Mouse (Mus musculus) limb, embryonic 11.5 days (tissue): ENCODE data around the gene Lrrtm3. TPM values are rescaled to one million over a fixed set of nuclear protein-coding genes. Genes with fewer than 3 reads are reported as not detected.

Experiments
- ATAC-seq: fragments of 200-750 bp; cut with Nextera tagmentation; 2 replicates; pipeline ENCODE4 v1.8.0; 2017; ENCODE audit warnings: low read depth; ENCODE audit not compliant: insufficient number of reproducible peaks, low FRiP score, low TSS enrichment
- DNase-seq: peaks from one replicate; pipeline ENCODE4 v3.0.0-alpha.2; 2015; ENCODE audit warnings: low spot score
- H3K27ac ChIP-seq: fragments of 300-500 bp; sonication (generic); replicated peaks from 2 replicates; pipeline ENCODE4 v1.5.1; 2014; ENCODE audit warnings: low read depth, mild to moderate bottlenecking, low read length
- H3K27me3 ChIP-seq: fragments of 300-500 bp; sonication (generic); 2 replicates; pipeline ENCODE4 v1.6.1; 2014; ENCODE audit warnings: mild to moderate bottlenecking, low read length, mixed read lengths; ENCODE audit not compliant: control insufficient read depth, insufficient read depth
- H3K36me3 ChIP-seq: fragments of 300-500 bp; sonication (generic); 2 replicates; pipeline ENCODE4 v1.6.1; 2014; ENCODE audit warnings: mild to moderate bottlenecking, low read length, moderate library complexity, mixed read lengths; ENCODE audit not compliant: control insufficient read depth, insufficient read depth
- H3K4me1 ChIP-seq: fragments of 300-500 bp; sonication (generic); 2 replicates; pipeline ENCODE4 v1.6.1; 2014; ENCODE audit warnings: low read length, mixed read lengths; ENCODE audit not compliant: control insufficient read depth, insufficient read depth
- H3K4me2 ChIP-seq: fragments of 300-500 bp; sonication (generic); 2 replicates; pipeline ENCODE4 v1.6.1; 2014; ENCODE audit warnings: low read depth, mild to moderate bottlenecking, moderate library complexity; ENCODE audit not compliant: severe bottlenecking
- H3K4me3 ChIP-seq: fragments of 300-500 bp; sonication (generic); 2 replicates; pipeline ENCODE4 v1.5.1; 2014; ENCODE audit warnings: low read depth, low read length
- H3K9ac ChIP-seq: fragments of 300-500 bp; sonication (generic); 2 replicates; pipeline ENCODE4 v1.6.1; 2014; ENCODE audit warnings: mild to moderate bottlenecking, low read length
- H3K9me3 ChIP-seq: fragments of 300-500 bp; sonication (generic); 2 replicates; pipeline ENCODE4 v1.6.1; 2016; ENCODE audit warnings: low read length; ENCODE audit not compliant: control insufficient read depth
- WGBS: fragments of 180-500 bp; shearing (Covaris S2); extraction: QIAGEN DNeasy Blood & Tissue Kit; methylation state at CpG from one replicate; pipeline ENCODE4 v1.1.7; 2014; 5-methylcytosine and 5-hydroxymethylcytosine counted together
- polyA plus RNA-seq: library from polyadenylated mRNA; unstranded; fragments of >200 nt; fragmentation: Nextera tagmentation; extraction: Ambion mirVana; gene quantifications from 2 replicates; pipeline ENCODE4 v1.2.1, GENCODE M21; 2014

Gene Lrrtm3
- polyA plus RNA-seq, 1 experiment from 2014 or later, result 0.45 TPM

- ATAC-seq, result no peak
- no peak overlapping the region for H3K4me3 ChIP-seq
- H3K4me2 ChIP-seq, result no peak overlapping the region
- H3K9ac ChIP-seq, result no peak overlapping the region
- no peaks in the 10 kb centered on the region for H3K27me3 ChIP-seq
- no peaks in the 10 kb centered on the region for H3K4me1 ChIP-seq
- no peak for DNase-seq
- no peaks in the 10 kb centered on the region for H3K9me3 ChIP-seq
- H3K36me3 ChIP-seq, result no peaks in the 10 kb centered on the region
- 92% methylated on average over 1 of the region's 1 CpGs for WGBS
- H3K27ac ChIP-seq, result no peak overlapping the region
Observed at GRCm38 (mm10) chr10:64020347-64020746, 69.7 kb downstream of the Lrrtm3 start.

GRCm38 (mm10) chr10:64001996-64002395, 88.1 kb downstream of the Lrrtm3 start:
- Histone ChIP-seq H3K9me3 (no peaks in the 10 kb centered on the region), H3K36me3 (no peaks in the 10 kb centered on the region), H3K4me2 (no peak overlapping the region), H3K4me1 (no peaks in the 10 kb centered on the region), H3K9ac (no peak overlapping the region), H3K4me3 (no peak overlapping the region), H3K27me3 (no peaks in the 10 kb centered on the region), H3K27ac (no peak overlapping the region)
- ATAC-seq, result no peak
- 86% methylated on average over 9 of the region's 9 CpGs for WGBS
- no peak for DNase-seq

- no peaks in the 10 kb centered on the region for H3K4me1 ChIP-seq
- no peaks in the 10 kb centered on the region for H3K36me3 ChIP-seq
- H3K27me3 ChIP-seq, result no peaks in the 10 kb centered on the region
- H3K9me3 ChIP-seq, result no peaks in the 10 kb centered on the region
- H3K27ac ChIP-seq, result no peak overlapping the region
- no peak overlapping the region for H3K9ac ChIP-seq
- ATAC-seq (no peak), DNase-seq (peak; percentile 58)
- no peak overlapping the region for H3K4me3 ChIP-seq
- no peak overlapping the region for H3K4me2 ChIP-seq
- WGBS, result 84% methylated on average over 6 of the region's 6 CpGs
Observed at GRCm38 (mm10) chr10:64001531-64001930, 88.5 kb downstream of the Lrrtm3 start.

GRCm38 (mm10) chr10:63994251-63994650, 95.8 kb downstream of the Lrrtm3 start:
- Histone ChIP-seq H3K27ac (no peak overlapping the region), H3K4me1 (no peaks in the 10 kb centered on the region), H3K27me3 (no peaks in the 10 kb centered on the region), H3K9ac (no peak overlapping the region), H3K9me3 (no peaks in the 10 kb centered on the region), H3K36me3 (no peaks in the 10 kb centered on the region), H3K4me3 (no peak overlapping the region), H3K4me2 (no peak overlapping the region)
- ATAC-seq (no peak), DNase-seq (no peak)
- 82% methylated on average over 5 of the region's 5 CpGs for WGBS

GRCm38 (mm10) chr10:63985576-63985975, 104.5 kb downstream of the Lrrtm3 start:
- Histone ChIP-seq H3K4me3 (no peak overlapping the region), H3K36me3 (no peaks in the 10 kb centered on the region), H3K9ac (no peak overlapping the region), H3K27me3 (no peaks in the 10 kb centered on the region), H3K9me3 (no peaks in the 10 kb centered on the region), H3K4me1 (no peaks in the 10 kb centered on the region), H3K27ac (no peak overlapping the region), H3K4me2 (no peak overlapping the region)
- no peak for ATAC-seq
- DNase-seq, result no peak
- WGBS, result 77% methylated on average over 4 of the region's 4 CpGs

GRCm38 (mm10) chr10:63979410-63979809, 110.7 kb downstream of the Lrrtm3 start:
- no peaks in the 10 kb centered on the region for H3K27me3 ChIP-seq
- DNase-seq (no peak), ATAC-seq (no peak)
- H3K4me2 ChIP-seq, result no peak overlapping the region
- H3K9ac ChIP-seq, result no peak overlapping the region
- no peaks in the 10 kb centered on the region for H3K4me1 ChIP-seq
- 90% methylated on average over 2 of the region's 2 CpGs for WGBS
- no peaks in the 10 kb centered on the region for H3K36me3 ChIP-seq
- H3K9me3 ChIP-seq, result no peaks in the 10 kb centered on the region
- no peak overlapping the region for H3K4me3 ChIP-seq
- no peak overlapping the region for H3K27ac ChIP-seq

GRCm38 (mm10) chr10:63978969-63979368, 111.1 kb downstream of the Lrrtm3 start:
- Histone ChIP-seq H3K36me3 (no peaks in the 10 kb centered on the region), H3K9me3 (no peaks in the 10 kb centered on the region), H3K4me2 (no peak overlapping the region), H3K9ac (no peak overlapping the region), H3K27me3 (no peaks in the 10 kb centered on the region), H3K27ac (no peak overlapping the region), H3K4me3 (no peak overlapping the region), H3K4me1 (no peaks in the 10 kb centered on the region)
- ATAC-seq, result no peak
- WGBS, result 65% methylated on average over 5 of the region's 5 CpGs
- no peak for DNase-seq

- no peaks in the 10 kb centered on the region for H3K9me3 ChIP-seq
- no peak for ATAC-seq
Observed at GRCm38 (mm10) chr10:63978535-63978934, 111.5 kb downstream of the Lrrtm3 start.

GRCm38 (mm10) chr10:63978101-63978500, 112.0 kb downstream of the Lrrtm3 start:
- 53% methylated on average over 11 of the region's 11 CpGs for WGBS
- DNase-seq (no peak), ATAC-seq (no peak)
- H3K4me3 ChIP-seq, result no peak overlapping the region
- no peak overlapping the region; the same call in 1 of the 2 replicates for H3K27ac ChIP-seq
- no peaks in the 10 kb centered on the region for H3K27me3 ChIP-seq
- no peaks in the 10 kb centered on the region for H3K9me3 ChIP-seq
- no peak overlapping the region for H3K4me2 ChIP-seq
- H3K4me1 ChIP-seq, result no peaks in the 10 kb centered on the region
- H3K9ac ChIP-seq, result no peak overlapping the region
- H3K36me3 ChIP-seq, result no peaks in the 10 kb centered on the region

More at GRCm38 (mm10) chr10:63978535-63978934, 111.5 kb downstream of the Lrrtm3 start:
- Histone ChIP-seq H3K4me1 (no peaks in the 10 kb centered on the region), H3K27ac (no peak overlapping the region), H3K4me2 (no peak overlapping the region), H3K4me3 (no peak overlapping the region), H3K36me3 (no peaks in the 10 kb centered on the region), H3K9ac (no peak overlapping the region), H3K27me3 (no peaks in the 10 kb centered on the region)
- 50% methylated on average over 3 of the region's 3 CpGs for WGBS
- DNase-seq, result no peak
